Mouse (Mus musculus): ENCODE measurements at regions not wholly inside any gene's neighbourhood (a gene's known extent, or its start where the extent isn't known, plus 50 kb on each side); places are given as distances from the start of the nearest gene placed in this dataset.

- no peak for DNase-seq (ENCODE audit: low read depth, low spot score)
Observed at GRCm38 (mm10) chr13:97847561-97847960, 87.1 kb upstream of the Gm10260 start.

GRCm38 (mm10) chr13:97845148-97845547 is 84.7 kb upstream of the Gm10260 start:
- no peak for DNase-seq (ENCODE audit: low read depth, low spot score)

- DNase-seq (ENCODE audit: low read depth, low spot score), result no peak
Observed at GRCm38 (mm10) chr13:97842801-97843200, 82.4 kb upstream of the Gm10260 start.

- no peak for DNase-seq (ENCODE audit: low read depth, low spot score)
Observed at GRCm38 (mm10) chr13:97841503-97841902, 81.1 kb upstream of the Gm10260 start.

GRCm38 (mm10) chr13:97839617-97840308 is 79.3 kb upstream of the Gm10260 start:
- DNase-seq (ENCODE audit: low read depth, low spot score), result no peak

- no peak for DNase-seq (ENCODE audit: low read depth, low spot score)
Observed at GRCm38 (mm10) chr13:97837443-97838000, 77.1 kb upstream of the Gm10260 start.

GRCm38 (mm10) chr13:97832448-97832847 is 72.0 kb upstream of the Gm10260 start:
- DNase-seq (ENCODE audit: low read depth, low spot score), result no peak

GRCm38 (mm10) chr13:97831839-97832238 is 71.4 kb upstream of the Gm10260 start:
- no peak for DNase-seq (ENCODE audit: low read depth, low spot score)

GRCm38 (mm10) chr13:97829558-97829957 is 69.1 kb upstream of the Gm10260 start:
- DNase-seq (ENCODE audit: low read depth, low spot score), result no peak

GRCm38 (mm10) chr13:97825801-97826576 is 65.6 kb upstream of the Gm10260 start:
- no peak for DNase-seq (ENCODE audit: low read depth, low spot score)

GRCm38 (mm10) chr13:97825361-97825760 is 64.9 kb upstream of the Gm10260 start:
- no peak for DNase-seq (ENCODE audit: low read depth, low spot score)

GRCm38 (mm10) chr13:97824071-97824716 is 63.8 kb upstream of the Gm10260 start:
- peak; percentile 51 for DNase-seq (ENCODE audit: low read depth, low spot score)

GRCm38 (mm10) chr13:97821630-97822029 is 61.2 kb upstream of the Gm10260 start:
- DNase-seq (ENCODE audit: low read depth, low spot score), result no peak

- no peak for DNase-seq (ENCODE audit: low read depth, low spot score)
Observed at GRCm38 (mm10) chr13:97821011-97821410, 60.6 kb upstream of the Gm10260 start.

- no peak for DNase-seq (ENCODE audit: low read depth, low spot score)
Observed at GRCm38 (mm10) chr13:97820401-97820800, 60.0 kb upstream of the Gm10260 start.

GRCm38 (mm10) chr13:97819036-97819435 is 58.6 kb upstream of the Gm10260 start:
- DNase-seq (ENCODE audit: low read depth, low spot score), result no peak

GRCm38 (mm10) chr13:97816923-97817322 is 56.5 kb upstream of the Gm10260 start:
- no peak for DNase-seq (ENCODE audit: low read depth, low spot score)

All from brain, embryonic 18.5 days (tissue).